Mouse (Mus musculus): ENCODE measurements around the gene Pheta1.
A peak's percentile ranks its signal among the peaks of the same experiment; 100 is the strongest.

Gene Pheta1

DNA sequence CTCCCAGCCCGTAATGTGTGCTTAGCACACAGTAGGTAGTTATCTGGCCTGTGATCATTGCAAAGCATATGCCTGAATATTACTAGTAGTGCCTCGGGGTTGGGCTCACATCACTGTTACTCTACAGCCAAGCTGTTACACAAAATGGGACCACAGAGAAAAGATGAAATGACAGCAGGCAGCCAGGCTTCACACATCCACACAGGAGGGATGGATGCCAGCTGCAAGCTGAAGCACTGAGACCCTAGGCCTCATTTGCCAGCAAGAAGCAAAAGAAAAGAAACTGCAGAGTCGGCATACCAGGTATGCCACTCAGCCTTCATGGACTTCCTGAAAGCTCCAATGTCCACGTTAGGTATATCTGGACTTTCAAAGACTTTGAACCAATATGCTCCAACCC lies 20.9 kb upstream of the Pheta1 start:
- no peak for DNase-seq

DNA sequence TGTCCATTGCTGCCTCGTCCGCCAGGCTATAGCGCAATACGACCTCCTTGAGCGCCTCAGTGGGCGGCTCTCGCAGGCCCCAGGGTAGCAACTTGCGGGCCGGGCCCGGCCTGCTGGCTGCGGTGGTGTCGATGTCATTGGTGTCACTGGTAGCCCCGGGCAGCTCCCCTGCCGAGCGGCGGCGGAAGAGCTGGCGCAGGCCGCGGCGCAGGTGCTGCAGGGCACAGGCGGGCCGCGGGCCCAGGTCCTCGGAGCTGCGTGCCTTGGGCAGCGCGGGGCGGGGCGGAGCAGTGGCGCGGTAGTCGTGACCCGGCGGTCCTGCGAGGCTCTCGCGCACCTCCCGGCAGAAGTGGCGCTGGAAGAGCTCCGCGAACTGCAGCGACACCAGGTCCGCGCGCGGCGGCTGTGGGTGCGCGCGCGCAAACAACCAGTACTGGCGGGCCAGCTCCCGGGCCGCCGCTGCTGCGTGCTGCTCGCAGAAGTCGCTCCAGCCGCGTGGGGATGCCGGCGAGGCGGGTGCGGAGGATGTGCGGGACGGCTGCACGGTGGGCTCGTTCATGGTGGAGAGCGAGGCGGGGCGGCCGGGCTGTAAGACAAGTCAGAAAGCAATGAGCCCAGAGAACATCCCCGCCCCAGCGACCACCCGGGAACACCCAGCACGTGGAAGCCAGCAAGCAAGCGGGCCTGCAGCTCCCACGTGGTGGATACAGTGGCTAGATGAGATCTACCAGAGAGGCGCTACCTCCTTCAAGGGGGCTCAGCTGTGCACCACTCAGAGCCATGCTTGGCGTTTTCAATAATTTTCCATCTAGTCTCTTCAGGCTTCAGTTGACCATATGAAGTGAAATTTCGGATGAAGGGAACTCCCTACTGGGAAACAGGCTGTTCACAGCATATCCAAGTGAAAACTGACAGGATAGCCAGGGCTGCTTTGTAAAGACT lies 20.0 kb upstream of the Pheta1 start:
- peak in 1 of 2 experiments; percentile 56 for DNase-seq

DNA sequence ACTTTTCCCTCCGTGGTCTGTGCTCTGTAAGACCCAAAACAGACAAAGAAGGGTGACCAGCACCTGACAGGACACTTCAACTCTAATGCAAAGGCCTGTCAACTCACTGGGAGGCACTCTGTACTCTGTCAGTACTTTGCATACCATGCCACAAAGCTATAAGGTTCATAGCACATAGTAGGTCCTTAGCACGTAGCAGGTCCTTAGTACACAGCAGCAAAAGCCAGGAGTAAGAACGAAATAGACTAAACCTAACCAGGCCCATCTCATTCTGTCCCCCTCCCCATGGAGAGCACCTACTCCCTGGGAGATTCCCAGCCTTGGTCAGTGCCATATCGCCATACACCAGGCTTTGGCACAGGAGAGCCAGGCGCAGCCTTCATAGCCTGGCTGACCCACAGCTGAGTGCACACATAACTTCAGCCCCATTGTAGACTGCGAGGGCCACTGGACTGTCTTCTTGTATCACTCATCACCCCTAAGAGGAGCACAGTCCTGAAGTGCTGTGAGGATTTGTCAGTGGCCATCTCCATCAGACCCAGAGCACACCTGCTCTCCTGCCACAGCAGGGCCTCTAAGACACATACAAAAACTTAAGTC lies 17.7 kb upstream of the Pheta1 start:
- no peak for DNase-seq

DNA sequence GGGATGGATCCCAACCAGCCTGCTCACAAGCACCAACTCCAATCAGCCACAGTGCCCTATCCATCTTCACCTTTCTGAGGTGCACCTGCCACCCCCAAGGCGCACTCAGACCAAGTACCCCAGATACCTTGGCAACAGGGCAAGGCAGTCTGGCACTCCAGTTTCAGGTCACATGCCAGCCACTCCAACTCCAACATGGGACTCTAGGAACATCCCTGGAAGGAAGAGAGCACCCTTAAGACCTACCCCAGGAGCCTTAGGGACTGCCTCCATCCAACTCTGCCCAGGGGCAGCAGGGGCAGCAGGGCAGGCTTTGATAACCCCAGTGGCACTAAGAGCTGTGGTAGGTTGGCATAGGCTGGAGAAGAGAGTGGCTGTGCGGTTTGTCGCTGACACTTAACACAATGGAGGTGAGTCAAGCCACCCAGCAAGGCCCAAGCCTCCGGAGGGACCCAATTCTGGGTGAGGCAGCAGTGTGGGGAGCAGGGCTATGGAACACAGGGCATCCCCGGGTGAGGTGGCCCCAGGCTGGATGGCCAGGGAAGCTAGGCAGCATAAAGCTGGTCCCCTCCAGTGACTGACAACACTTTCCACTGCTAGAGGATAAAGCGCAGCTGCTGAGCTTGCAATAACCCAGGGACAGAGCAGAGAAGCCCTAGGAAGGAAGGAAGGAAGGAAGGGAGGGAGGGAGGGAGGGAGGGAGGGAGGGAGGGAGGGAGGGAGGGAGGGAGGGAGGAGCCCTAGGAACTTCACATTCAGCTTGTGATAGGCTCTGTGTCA lies 16.2 kb upstream of the Pheta1 start:
- DNase-seq: no peak

DNA sequence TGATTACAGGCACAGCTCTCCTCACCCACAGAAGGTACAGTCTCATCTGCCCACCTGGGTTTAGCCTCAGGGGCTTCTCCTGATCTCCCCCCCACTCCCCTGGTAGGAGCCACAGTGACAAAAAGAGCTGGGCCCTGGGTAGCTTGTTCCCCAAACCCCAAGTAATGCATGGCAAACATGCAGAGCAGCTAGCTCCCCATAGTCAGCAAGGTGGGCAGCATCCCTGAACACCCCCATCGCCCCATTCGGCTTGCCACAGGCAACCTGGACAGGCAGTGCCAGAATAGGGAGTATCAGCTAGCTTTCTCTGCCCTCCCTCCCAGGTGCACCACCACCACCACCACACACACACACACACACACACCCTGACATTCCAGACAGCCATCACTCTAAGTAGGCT lies 15.6 kb upstream of the Pheta1 start:
- DNase-seq: no peak

DNA sequence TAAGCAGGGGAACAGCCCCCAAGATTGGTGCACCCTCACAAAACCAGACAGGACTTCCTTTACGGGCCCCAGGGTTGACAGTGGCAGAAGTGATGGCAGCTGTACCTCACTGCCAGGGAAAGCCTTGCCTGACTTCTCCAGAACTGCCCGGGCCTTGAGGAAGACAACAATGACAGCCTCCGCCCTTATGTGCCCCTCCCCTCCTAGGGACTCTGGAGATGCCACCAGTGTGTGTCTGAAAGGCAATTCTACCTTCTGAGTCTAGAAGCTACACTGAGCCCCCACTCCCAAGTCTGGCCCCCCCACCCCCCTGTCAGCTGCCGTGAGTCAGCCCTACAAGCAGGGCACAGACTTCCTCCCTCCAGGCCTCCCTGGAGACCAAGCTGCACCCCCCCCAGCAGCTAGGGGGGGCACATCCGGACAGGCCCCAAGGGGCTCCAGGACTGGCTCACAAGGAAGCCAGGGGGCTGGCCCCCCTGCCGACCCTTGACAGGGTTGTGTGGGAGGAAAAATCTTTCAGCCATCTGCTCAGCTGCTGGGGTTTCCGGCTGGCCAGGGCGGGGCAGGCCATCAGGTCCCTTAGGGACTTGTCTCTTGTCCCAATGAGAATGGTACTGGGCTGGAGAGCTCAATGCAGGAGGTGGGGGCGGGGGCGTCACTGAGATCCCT lies 15.1 kb upstream of the Pheta1 start:
- DNase-seq: peak; percentile 80 to 94

GRCm38 (mm10) chr5:121834241-121834606 lies 14.6 kb upstream of the Pheta1 start:
- no peak for DNase-seq

DNA sequence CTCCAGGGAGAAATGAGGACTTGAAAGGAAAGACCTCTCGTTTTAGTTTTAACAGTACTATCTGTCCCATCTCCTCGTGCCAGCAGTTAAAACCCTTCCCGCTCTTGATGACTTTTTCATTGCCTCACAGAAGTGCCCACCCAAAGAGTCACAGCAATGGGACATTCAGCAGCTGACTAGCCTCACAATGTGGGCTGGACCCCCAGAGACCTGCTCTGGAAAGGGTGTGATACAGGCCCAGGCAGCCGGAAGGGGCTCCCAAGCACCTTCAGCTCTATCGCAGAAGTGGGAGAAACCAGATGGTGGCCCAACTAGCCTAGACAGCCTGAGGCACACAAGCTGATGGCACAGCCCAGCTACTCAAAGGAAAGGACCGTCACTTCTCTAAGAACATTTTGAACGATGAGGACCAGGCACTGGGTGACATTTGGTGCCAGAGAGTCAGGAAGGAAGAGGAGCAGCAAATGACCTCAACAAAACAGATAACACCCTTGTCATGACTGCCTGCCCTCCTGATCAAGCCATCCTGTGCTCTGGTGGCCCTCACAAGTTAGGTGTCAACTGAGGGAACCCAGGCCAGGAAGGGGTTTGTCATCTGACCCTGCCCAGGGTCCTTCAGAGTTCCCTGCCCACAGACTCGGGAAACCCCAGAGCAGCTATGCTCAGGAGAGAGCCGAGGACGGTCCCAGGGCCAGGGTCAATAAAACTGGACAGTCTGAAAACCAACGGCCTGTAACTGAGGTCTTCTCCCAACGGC lies 13.6 kb upstream of the Pheta1 start:
- DNase-seq: peak; percentile 40 to 72

GRCm38 (mm10) chr5:121835949-121836691 lies 12.7 kb upstream of the Pheta1 start:
- no peak for DNase-seq

DNA sequence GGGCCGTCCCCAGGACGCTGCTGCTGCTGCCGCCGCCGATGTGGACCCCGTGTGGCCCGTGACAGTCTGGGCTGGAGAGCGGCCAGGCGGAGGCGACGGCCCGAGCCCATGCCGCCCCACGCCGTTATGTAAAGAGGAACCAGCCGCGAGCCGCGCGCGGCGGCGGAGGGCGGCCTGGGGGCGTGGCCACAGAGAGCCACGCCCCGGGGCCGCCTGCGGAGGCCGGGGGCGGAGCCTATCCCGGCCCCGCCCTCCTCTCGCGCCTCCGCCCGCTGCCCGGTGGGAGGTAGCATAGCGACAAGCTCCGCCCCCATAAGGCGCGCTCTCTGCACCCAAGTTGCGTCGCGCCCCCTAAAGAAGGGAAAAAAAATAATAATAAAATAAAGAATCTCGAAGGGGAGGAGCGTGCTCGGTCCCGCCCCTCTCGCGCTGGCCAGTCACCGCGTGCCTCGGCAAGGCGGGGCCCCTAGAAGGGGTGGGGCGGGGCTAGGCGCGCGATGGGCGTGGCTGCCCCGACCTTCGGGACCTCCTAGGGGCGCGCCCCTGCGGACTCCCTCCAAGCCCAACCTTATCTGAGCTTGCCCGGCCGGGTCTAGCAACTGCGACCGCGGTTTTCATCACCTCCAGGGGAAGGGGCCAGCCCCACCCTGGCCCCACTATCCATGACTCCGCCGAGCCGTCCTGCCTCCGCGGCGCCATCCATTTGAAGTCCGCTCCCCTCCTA lies 11.9 kb upstream of the Pheta1 start:
- DNase-seq: peak; percentile 95

DNA sequence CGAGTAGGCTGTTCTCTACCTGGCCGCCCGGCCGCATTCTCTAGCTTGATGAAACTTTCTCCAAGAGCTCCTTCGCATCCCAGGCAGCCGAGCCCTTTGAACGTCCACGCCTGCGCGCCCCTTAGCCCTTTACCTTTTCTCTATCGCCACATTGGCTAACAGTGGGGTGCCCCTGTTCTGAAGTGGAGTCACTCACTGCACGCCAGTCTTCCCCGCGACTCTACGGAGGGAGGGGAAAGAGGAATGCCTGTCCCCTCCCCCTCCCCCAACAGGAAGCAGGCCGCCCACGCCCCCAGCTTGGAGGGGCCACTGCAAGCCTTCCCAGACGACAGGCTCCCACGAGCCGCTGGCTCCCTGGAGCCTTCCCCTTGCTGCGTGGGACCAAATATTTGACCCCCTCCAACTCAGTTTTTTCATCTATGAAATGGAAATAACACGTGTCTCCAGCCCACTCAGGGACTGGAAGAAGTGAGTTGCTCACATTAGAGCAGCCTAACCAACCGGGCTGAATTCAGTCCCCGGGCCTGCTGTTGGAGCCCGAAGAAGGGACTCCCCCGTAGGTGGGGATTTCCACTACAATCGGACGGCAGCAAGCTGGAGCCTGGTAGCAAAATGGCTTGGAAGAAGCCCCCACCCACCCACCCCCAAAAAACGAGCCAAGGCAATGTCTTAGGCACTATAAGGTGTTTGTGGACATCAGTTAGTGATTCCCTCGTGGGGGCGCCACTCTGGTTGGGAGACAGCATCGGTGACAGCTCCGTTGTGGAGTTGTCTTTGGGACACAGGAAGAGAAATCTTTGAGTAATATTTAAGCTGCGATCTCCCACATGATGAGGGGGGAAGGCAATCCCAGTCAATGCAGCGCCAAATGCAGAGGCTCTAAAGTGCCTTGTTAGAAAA lies 11.1 kb upstream of the Pheta1 start, which contains the start of gene Sh2b3:
TSS of gene Sh2b3 (minus strand) at position 206 of the 900 bp plus-strand sequence.
- peak in 1 of 2 experiments; percentile 77 for DNase-seq

GRCm38 (mm10) chr5:121838341-121839127 lies 10.2 kb upstream of the Pheta1 start:
- DNase-seq: peak; percentile 73 to 89

- no peak for DNase-seq
Measured at GRCm38 (mm10) chr5:121839128-121839473, 9.7 kb upstream of the Pheta1 start.

DNA sequence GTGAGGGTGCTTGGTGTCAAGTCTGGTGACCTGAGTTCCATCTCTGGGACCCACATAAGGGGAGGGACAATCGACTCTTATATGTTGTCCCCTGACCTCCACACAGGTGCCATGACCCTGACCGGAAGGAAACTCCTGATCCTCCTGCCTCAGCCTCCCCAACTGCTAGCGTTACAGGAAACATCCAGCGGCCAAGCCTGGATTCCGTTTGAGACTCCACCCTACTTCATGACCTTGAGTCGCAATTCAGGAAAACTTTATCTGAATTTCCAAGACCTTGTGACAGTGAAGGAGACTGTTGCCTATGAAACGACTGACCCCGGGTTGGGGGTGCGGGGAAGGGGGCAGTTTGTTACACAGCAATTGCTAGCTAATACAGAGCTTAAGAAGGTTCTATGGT lies 7.3 kb upstream of the Pheta1 start:
- no peak for DNase-seq

GRCm38 (mm10) chr5:121841973-121842372 lies 6.8 kb upstream of the Pheta1 start:
- no peak for DNase-seq

- DNase-seq: peak; percentile 88 to 89
Measured at GRCm38 (mm10) chr5:121842665-121843118, 6.1 kb upstream of the Pheta1 start.

- DNase-seq: peak in 1 of 2 experiments; percentile 50
Measured at GRCm38 (mm10) chr5:121843138-121843905, 5.5 kb upstream of the Pheta1 start.

DNA sequence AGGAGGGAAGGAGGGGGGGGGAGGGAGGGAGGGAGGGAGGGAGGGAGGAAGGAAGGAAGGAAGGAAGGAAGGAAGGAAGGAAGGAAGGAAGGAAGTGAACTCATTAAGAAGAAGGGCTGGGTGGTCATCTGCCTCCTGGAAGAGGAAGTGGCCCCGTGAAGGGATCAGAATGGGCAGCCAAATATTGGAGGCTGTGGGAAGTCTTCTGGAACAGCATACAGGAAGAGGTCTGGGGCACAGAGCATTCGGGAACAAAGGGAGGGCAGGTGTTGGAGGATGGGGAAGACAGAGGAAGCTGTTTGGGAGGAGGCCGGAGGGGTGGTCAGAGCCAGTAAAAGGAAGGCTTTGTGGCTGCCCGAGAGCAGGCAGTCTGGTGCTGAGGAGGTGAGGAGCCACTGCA lies 3.4 kb upstream of the Pheta1 start:
- no peak for DNase-seq

Data from kidney, postnatal 25 days (tissue).